Mouse (Mus musculus) forebrain, embryonic 14.5 days (tissue): ENCODE measurements around the gene Wiz. TPM values are rescaled to one million over a fixed set of nuclear protein-coding genes. Genes with fewer than 3 reads are reported as not detected.

ENCODE experiments used
- ATAC-seq: fragments of 200-750 bp; cut with Nextera tagmentation; 2 replicates; pipeline ENCODE4 v1.8.0; 2017; ENCODE audit warnings: mild to moderate bottlenecking, moderate library complexity
- DNase-seq: peaks from one replicate; pipeline ENCODE4 v3.0.0-alpha.2; 2015; ENCODE audit warnings: low spot score
- H3K27ac ChIP-seq: fragments of 300-500 bp; sonication (generic); 2 replicates; pipeline ENCODE4 v1.5.1; 2014; ENCODE audit warnings: low read depth, mild to moderate bottlenecking, control low read depth, low read length, moderate library complexity
- H3K27me3 ChIP-seq: fragments of 300-500 bp; sonication (generic); replicated peaks from 2 replicates; pipeline ENCODE4 v1.6.1; 2014; ENCODE audit warnings: low read length, control low read depth, mixed read lengths; ENCODE audit not compliant: control insufficient read depth, insufficient read depth
- H3K36me3 ChIP-seq: fragments of 300-500 bp; sonication (generic); 2 replicates; pipeline ENCODE4 v1.6.1; 2014; ENCODE audit warnings: low read length, control low read depth; ENCODE audit not compliant: control insufficient read depth, insufficient read depth
- H3K4me1 ChIP-seq: fragments of 300-500 bp; sonication (generic); 2 replicates; pipeline ENCODE4 v1.6.1; 2014; ENCODE audit warnings: antibody characterized with exemption, low read length, control low read depth; ENCODE audit not compliant: control insufficient read depth, insufficient read depth
- H3K4me2 ChIP-seq: fragments of 300-500 bp; sonication (generic); 2 replicates; pipeline ENCODE4 v1.6.1; 2014; ENCODE audit warnings: mild to moderate bottlenecking, control low read depth, low read length
- H3K4me3 ChIP-seq: fragments of 300-500 bp; sonication (generic); 2 replicates; pipeline ENCODE4 v1.5.1; 2014; ENCODE audit warnings: low read depth, low read length, control low read depth
- H3K9ac ChIP-seq: fragments of 300-500 bp; sonication (generic); 2 replicates; pipeline ENCODE4 v1.6.1; 2014; ENCODE audit warnings: mild to moderate bottlenecking, low read length, control low read depth, moderate library complexity
- H3K9me3 ChIP-seq: fragments of 300-500 bp; sonication (generic); replicated peaks from 2 replicates; pipeline ENCODE4 v1.6.1; 2016; ENCODE audit warnings: low read length, control low read depth, mixed read lengths; ENCODE audit not compliant: control insufficient read depth
- WGBS: fragments of 180-500 bp; shearing (Covaris S2); extraction: QIAGEN DNeasy Blood & Tissue Kit; methylation state at CpG from one replicate; pipeline ENCODE4 v1.1.7; 2014; 5-methylcytosine and 5-hydroxymethylcytosine counted together
- polyA plus RNA-seq: library from polyadenylated mRNA; unstranded; fragments of >200 nt; fragmentation: Nextera tagmentation; extraction: Ambion mirVana; gene quantifications from 2 replicates; pipeline ENCODE4 v1.2.1, GENCODE M21; 2014

Wiz gene
- polyA plus RNA-seq, 1 experiment from 2014 or later: 29.2 TPM

GRCm38 (mm10) chr17:32368991-32369578, 20.2 kb downstream of the Wiz start:
- ATAC-seq: no peak
- no peak for DNase-seq
- peak overlapping the region; percentile 18 for H3K4me3 ChIP-seq
- H3K9ac ChIP-seq: peak overlapping the region; percentile 40; the same call in 1 of the 2 replicates
- 0 out of 2 replicates have a peak, but pooled peaks cover 7% of the 10 kb centered on the region for H3K36me3 ChIP-seq
- 12% methylated on average over 11 of the region's 17 CpGs for WGBS
- H3K27me3 ChIP-seq: no peaks in the 10 kb centered on the region
- H3K27ac ChIP-seq: 0 out of 2 replicates have a peak overlapping the region, but pooled peaks have one; percentile 21
- no peaks in the 10 kb centered on the region for H3K4me1 ChIP-seq
- H3K9me3 ChIP-seq: no peaks in the 10 kb centered on the region
- H3K4me2 ChIP-seq: peak overlapping the region; percentile 40

GRCm38 (mm10) chr17:32367706-32368105, 21.5 kb downstream of the Wiz start:
- H3K27ac ChIP-seq: no peak overlapping the region
- DNase-seq (no peak), ATAC-seq (no peak)
- H3K9me3 ChIP-seq: no peaks in the 10 kb centered on the region
- H3K27me3 ChIP-seq: no peaks in the 10 kb centered on the region
- no peak overlapping the region for H3K9ac ChIP-seq
- no peak overlapping the region for H3K4me3 ChIP-seq
- H3K4me2 ChIP-seq: no peak overlapping the region
- 0 out of 2 replicates have a peak, but pooled peaks cover 8% of the 10 kb centered on the region for H3K36me3 ChIP-seq
- WGBS: 90% methylated on average over 11 of the region's 11 CpGs
- H3K4me1 ChIP-seq: peaks cover 8% of the 10 kb centered on the region

GRCm38 (mm10) chr17:32365296-32365695, 23.9 kb downstream of the Wiz start:
- Histone ChIP-seq H3K36me3 (peaks cover 32% of the 10 kb centered on the region), H3K27me3 (no peaks in the 10 kb centered on the region), H3K9ac (no peak overlapping the region), H3K27ac (no peak overlapping the region), H3K9me3 (no peaks in the 10 kb centered on the region), H3K4me1 (peaks cover 15% of the 10 kb centered on the region), H3K4me2 (no peak overlapping the region), H3K4me3 (no peak overlapping the region)
- no peak for DNase-seq
- WGBS: 82% methylated on average over 1 of the region's 1 CpGs
- no peak for ATAC-seq

- ATAC-seq (peak; percentile 13; the same call in 1 of the 2 replicates), DNase-seq (no peak)
- Histone ChIP-seq H3K27me3 (no peaks in the 10 kb centered on the region), H3K9me3 (no peaks in the 10 kb centered on the region), H3K36me3 (peaks cover 36% of the 10 kb centered on the region), H3K27ac (peak overlapping the region; percentile 74; the same call in 1 of the 2 replicates), H3K4me3 (peak overlapping the region; percentile 87), H3K9ac (peak overlapping the region; percentile 96; the same call in 1 of the 2 replicates), H3K4me2 (peak overlapping the region; percentile 42), H3K4me1 (peaks cover 15% of the 10 kb centered on the region)
- WGBS: 64% methylated on average over 5 of the region's 5 CpGs
Observed at GRCm38 (mm10) chr17:32364850-32365249, 24.4 kb downstream of the Wiz start.

GRCm38 (mm10) chr17:32364331-32364730, 24.9 kb downstream of the Wiz start:
- Histone ChIP-seq H3K9me3 (no peaks in the 10 kb centered on the region), H3K36me3 (peaks cover 41% of the 10 kb centered on the region), H3K4me2 (peak overlapping the region; percentile 92), H3K4me3 (peak overlapping the region; percentile 87), H3K27ac (peak overlapping the region; percentile 74), H3K9ac (peak overlapping the region; percentile 96), H3K4me1 (peaks cover 15% of the 10 kb centered on the region), H3K27me3 (no peaks in the 10 kb centered on the region)
- WGBS: 3% methylated on average over 19 of the region's 47 CpGs
- ATAC-seq (peak; percentile 97), DNase-seq (peak; percentile 97)

GRCm38 (mm10) chr17:32363821-32364301, 25.4 kb downstream of the Wiz start:
- Histone ChIP-seq H3K4me1 (peaks cover 15% of the 10 kb centered on the region), H3K4me3 (peak overlapping the region; percentile 87), H3K9me3 (no peaks in the 10 kb centered on the region), H3K9ac (peak overlapping the region; percentile 96), H3K4me2 (peak overlapping the region; percentile 92), H3K27ac (peak overlapping the region; percentile 74), H3K36me3 (peaks cover 46% of the 10 kb centered on the region), H3K27me3 (no peaks in the 10 kb centered on the region)
- peak; percentile 63 for ATAC-seq
- WGBS: 0% methylated on average over 22 of the region's 50 CpGs
- DNase-seq: no peak

GRCm38 (mm10) chr17:32362686-32363085, 26.6 kb downstream of the Wiz start:
- Histone ChIP-seq H3K27ac (no peak overlapping the region), H3K4me2 (peak overlapping the region; percentile 92), H3K27me3 (no peaks in the 10 kb centered on the region), H3K9ac (0 out of 2 replicates have a peak overlapping the region, but pooled peaks have one; percentile 96), H3K9me3 (no peaks in the 10 kb centered on the region), H3K4me3 (peak overlapping the region; percentile 87), H3K36me3 (peaks cover 57% of the 10 kb centered on the region), H3K4me1 (peaks cover 15% of the 10 kb centered on the region)
- WGBS: 81% methylated on average over 4 of the region's 4 CpGs
- DNase-seq: no peak
- no peak for ATAC-seq

GRCm38 (mm10) chr17:32359928-32360327, 29.3 kb downstream of the Wiz start:
- 89% methylated on average over 14 of the region's 18 CpGs for WGBS
- H3K4me1 ChIP-seq: peaks cover 15% of the 10 kb centered on the region
- H3K27me3 ChIP-seq: no peaks in the 10 kb centered on the region
- ATAC-seq (no peak), DNase-seq (no peak)
- H3K9ac ChIP-seq: no peak overlapping the region
- H3K27ac ChIP-seq: no peak overlapping the region
- no peak overlapping the region for H3K4me3 ChIP-seq
- H3K9me3 ChIP-seq: no peaks in the 10 kb centered on the region
- H3K4me2 ChIP-seq: no peak overlapping the region
- peaks cover 78% of the 10 kb centered on the region for H3K36me3 ChIP-seq

- 94% methylated on average over 6 of the region's 6 CpGs for WGBS
- no peak for DNase-seq
- Histone ChIP-seq H3K4me2 (no peak overlapping the region), H3K9me3 (no peaks in the 10 kb centered on the region), H3K27me3 (no peaks in the 10 kb centered on the region), H3K4me3 (no peak overlapping the region), H3K27ac (no peak overlapping the region), H3K4me1 (peaks cover 15% of the 10 kb centered on the region), H3K9ac (no peak overlapping the region), H3K36me3 (peaks cover 88% of the 10 kb centered on the region)
- ATAC-seq: no peak
Observed at GRCm38 (mm10) chr17:32358943-32359340, 30.3 kb downstream of the Wiz start.
